Mouse (Mus musculus) bone marrow, adult 2 months (tissue): ENCODE data around the gene Zwilch. TPM values are rescaled to one million over a fixed set of nuclear protein-coding genes. Genes with fewer than 3 reads are reported as not detected.

ENCODE experiments used
- H3K27ac ChIP-seq: fragments of 200-500 bp; 2 replicates; pipeline ENCODE4 v1.5.1; 2012; ENCODE audit warnings: low read depth, mild to moderate bottlenecking, control low read depth, inconsistent platforms, low read length; ENCODE audit not compliant: control insufficient read depth, poor library complexity, insufficient read depth
- H3K4me1 ChIP-seq: fragments of 200-500 bp; 2 replicates; pipeline ENCODE4 v1.6.1; 2011; ENCODE audit warnings: low read length; ENCODE audit not compliant: control insufficient read depth, insufficient read depth
- H3K4me3 ChIP-seq: fragments of 200-500 bp; replicated peaks from 2 replicates; pipeline ENCODE3; 2011; ENCODE audit warnings: mild to moderate bottlenecking, low read depth, low read length, control low read depth; ENCODE audit not compliant: control insufficient read depth
- CTCF ChIP-seq: fragments of 200-500 bp; IDR thresholded peaks from 2 replicates; pipeline ENCODE4 v1.5.1; 2011; ENCODE audit warnings: low read length, control low read depth; ENCODE audit not compliant: control insufficient read depth, insufficient read depth
- POLR2A ChIP-seq: fragments of 200-500 bp; IDR thresholded peaks from 2 replicates; pipeline ENCODE4 v1.6.1; 2011; ENCODE audit warnings: low read depth, mild to moderate bottlenecking, control low read depth, low read length, borderline replicate concordance; ENCODE audit not compliant: control insufficient read depth
- WGBS: fragments of 180-500 bp; shearing (Covaris S2); methylation state at CpG from one replicate; pipeline ENCODE4 v1.1.7; 2018; 5-methylcytosine and 5-hydroxymethylcytosine counted together
- polyA plus RNA-seq: library from polyadenylated mRNA; stranded (reverse); fragments of >200 nt; gene quantifications from 2 replicates; pipeline ENCODE4 v1.2.4, GENCODE M21; 2011; ENCODE audit warnings: low replicate concordance; ENCODE audit not compliant: missing spikeins, insufficient read depth, insufficient read length

The Zwilch gene
- polyA plus RNA-seq, 1 experiment: 29.9 TPM

GRCm38 (mm10) chr9:64105301-64105700 lies 67.6 kb downstream of the Zwilch start:
- Histone ChIP-seq H3K4me3 (no peak overlapping the region), H3K27ac (peak overlapping the region; percentile 4; the same call in 1 of the 2 replicates), H3K4me1 (no peaks in the 10 kb centered on the region; the same call in 1 of the 2 replicates)
- 5% methylated on average over 6 of the region's 6 CpGs for WGBS
- TF ChIP-seq POLR2A: no peak
- no peak for TF ChIP-seq CTCF

DNA sequence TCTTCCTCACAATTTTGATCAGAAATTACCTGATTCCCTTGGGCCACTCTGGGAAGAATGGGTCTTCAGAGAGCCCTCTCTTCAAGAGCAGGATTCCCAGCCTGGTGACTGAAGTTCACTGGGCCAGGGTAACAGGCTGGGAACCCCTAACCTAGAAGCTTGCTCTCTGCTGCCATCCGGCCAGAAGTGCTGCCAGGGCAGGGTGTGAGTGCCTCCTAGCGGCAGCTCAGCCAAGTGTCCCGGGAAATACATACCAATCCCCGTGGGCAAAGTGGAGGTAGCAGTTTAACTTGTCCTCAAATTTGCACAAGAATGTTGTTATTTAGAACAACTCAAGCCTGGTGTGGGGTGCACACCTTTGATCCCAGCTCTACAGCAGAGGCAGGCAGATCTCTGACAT lies 72.5 kb downstream of the Zwilch start:
- under 1% methylated on average over 4 of the region's 4 CpGs for WGBS
- H3K4me1 ChIP-seq: no peaks in the 10 kb centered on the region
- no peak overlapping the region for H3K4me3 ChIP-seq
- peak; percentile 98 for TF ChIP-seq CTCF
- TF ChIP-seq POLR2A: no peak
- no peak overlapping the region for H3K27ac ChIP-seq

DNA sequence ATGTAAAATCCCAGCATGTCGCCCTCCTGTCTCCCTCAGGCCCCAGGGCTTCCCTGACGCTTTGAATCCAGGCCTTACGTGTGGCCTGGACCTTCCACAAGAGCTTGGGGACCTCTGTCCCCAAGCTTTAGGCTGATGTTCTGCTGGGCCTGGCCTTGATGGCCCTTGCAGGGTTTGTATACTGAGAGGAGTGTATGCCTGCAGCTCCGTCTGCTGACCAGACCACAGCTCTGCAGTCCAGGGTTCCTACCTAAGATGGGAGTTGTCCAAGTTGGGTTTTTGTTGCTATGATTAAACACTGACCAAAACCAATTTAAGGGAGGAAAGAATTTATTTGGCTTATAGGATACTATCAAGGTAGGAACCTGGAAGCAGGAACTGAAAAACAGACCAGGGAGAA lies 74.6 kb downstream of the Zwilch start:
- TF ChIP-seq POLR2A: no peak
- TF ChIP-seq CTCF: peak; percentile 7; the same call in 1 of the 2 replicates
- Histone ChIP-seq H3K27ac (no peak overlapping the region), H3K4me3 (no peak overlapping the region), H3K4me1 (no peaks in the 10 kb centered on the region)
- 82% methylated on average over 4 of the region's 4 CpGs for WGBS

DNA sequence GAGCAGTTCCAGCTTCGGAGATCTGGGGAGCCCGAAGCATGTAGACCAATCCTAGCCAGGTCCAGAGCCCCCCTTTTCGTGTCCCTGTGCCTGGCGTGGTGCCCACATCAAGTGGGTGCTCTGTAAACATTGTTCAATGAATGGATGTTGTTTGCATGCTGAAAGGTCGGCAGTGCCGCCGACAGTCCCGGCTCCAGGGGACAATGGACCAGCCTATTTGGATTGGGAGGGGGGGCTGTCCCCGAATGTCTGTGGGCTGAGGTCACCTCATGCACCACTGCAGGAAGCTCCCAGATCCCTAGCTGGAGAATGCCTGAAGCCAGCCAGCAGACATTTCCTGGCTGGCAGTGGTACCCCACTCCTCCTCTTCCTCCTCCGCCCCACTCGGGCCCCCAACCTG lies 78.8 kb downstream of the Zwilch start:
- Histone ChIP-seq H3K27ac (no peak overlapping the region), H3K4me1 (no peaks in the 10 kb centered on the region; the same call in 1 of the 2 replicates), H3K4me3 (no peak overlapping the region)
- TF ChIP-seq POLR2A: no peak
- TF ChIP-seq CTCF: no peak
- WGBS: 71% methylated on average over 11 of the region's 11 CpGs

GRCm38 (mm10) chr9:64089004-64089403 lies 83.9 kb downstream of the Zwilch start:
- TF ChIP-seq POLR2A (0 out of 2 replicates have a peak, but pooled peaks have one; percentile 45), CTCF (no peak)
- 9% methylated on average over 12 of the region's 12 CpGs for WGBS
- Histone ChIP-seq H3K4me3 (no peak overlapping the region), H3K4me1 (no peaks in the 10 kb centered on the region; the same call in 1 of the 2 replicates), H3K27ac (peak overlapping the region; percentile 35; the same call in 1 of the 2 replicates)

DNA sequence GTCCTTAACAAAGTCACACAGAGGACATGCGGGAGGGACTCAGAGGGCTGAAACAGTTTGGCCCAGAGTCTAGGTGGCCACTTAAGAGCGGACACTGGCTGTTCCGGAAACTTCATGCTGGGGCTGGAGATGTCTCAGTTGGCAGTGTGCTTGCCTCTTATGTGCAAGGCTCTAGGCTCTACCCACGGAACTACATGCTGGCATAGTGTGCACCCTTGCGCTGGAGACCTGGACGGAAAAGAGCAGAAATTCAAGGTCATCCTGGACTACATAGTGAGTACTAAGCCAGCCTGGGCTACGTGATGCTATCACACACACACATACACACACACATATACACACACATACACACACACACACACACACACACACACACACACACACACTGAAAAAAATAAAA lies 84.6 kb downstream of the Zwilch start:
- Histone ChIP-seq H3K4me1 (no peaks in the 10 kb centered on the region; the same call in 1 of the 2 replicates), H3K4me3 (no peak overlapping the region), H3K27ac (no peak overlapping the region)
- 80% methylated on average over 7 of the region's 7 CpGs for WGBS
- TF ChIP-seq CTCF (no peak), POLR2A (no peak)

GRCm38 (mm10) chr9:64087461-64088235 lies 85.3 kb downstream of the Zwilch start:
- no peak overlapping the region for H3K27ac ChIP-seq
- TF ChIP-seq POLR2A: no peak
- peak; percentile 71 for TF ChIP-seq CTCF
- 60% methylated on average over 5 of the region's 5 CpGs for WGBS
- H3K4me1 ChIP-seq: no peaks in the 10 kb centered on the region; the same call in 1 of the 2 replicates
- H3K4me3 ChIP-seq: no peak overlapping the region

Other genes starting within 250 kb of the Zwilch start
- gene Smad6, start 151.0 kb downstream of the Zwilch start, polyA plus RNA-seq: 0.97 and 1.3 TPM in 2 replicates
- not detected in 2 replicates for gene Lctl, start 56.0 kb downstream of the Zwilch start, polyA plus RNA-seq
- gene Rpl4, start 271 bp upstream of the Zwilch start, polyA plus RNA-seq: 628 and 1,066 TPM in 2 replicates
- gene Snapc5, start 6.2 kb upstream of the Zwilch start, polyA plus RNA-seq: 13.0 and 30.2 TPM in 2 replicates
- gene Uchl4, start 62.1 kb upstream of the Zwilch start, polyA plus RNA-seq: not detected in 2 replicates
- gene Map2k1, start 80.5 kb upstream of the Zwilch start, polyA plus RNA-seq: 8.1 and 22.2 TPM in 2 replicates
- gene Tipin, start 108.5 kb upstream of the Zwilch start, polyA plus RNA-seq: 82.0 and 115 TPM in 2 replicates
- gene Dis3l, start 168.2 kb upstream of the Zwilch start, polyA plus RNA-seq: 7.2 and 16.9 TPM in 2 replicates
- gene Megf11, start 212.5 kb upstream of the Zwilch start, polyA plus RNA-seq: not detected in 2 replicates